Mouse (Mus musculus): ENCODE results near the gene C1qtnf5.

GRCm38 (mm10) chr9:44134851-44135730 lies 28.0 kb downstream of the C1qtnf5 start:
- TF ChIP-seq CTCF (IDR thresholded peaks at IDR 0.05; ENCODE audit: extremely low read depth, insufficient read depth, low read length) (no peak), POLR2A (IDR thresholded peaks at IDR 0.05; ENCODE audit: extremely low read depth, insufficient read depth, low read length) (no peak)

All from cortical plate, adult 2 months (tissue).